In the genomic region with DNA sequence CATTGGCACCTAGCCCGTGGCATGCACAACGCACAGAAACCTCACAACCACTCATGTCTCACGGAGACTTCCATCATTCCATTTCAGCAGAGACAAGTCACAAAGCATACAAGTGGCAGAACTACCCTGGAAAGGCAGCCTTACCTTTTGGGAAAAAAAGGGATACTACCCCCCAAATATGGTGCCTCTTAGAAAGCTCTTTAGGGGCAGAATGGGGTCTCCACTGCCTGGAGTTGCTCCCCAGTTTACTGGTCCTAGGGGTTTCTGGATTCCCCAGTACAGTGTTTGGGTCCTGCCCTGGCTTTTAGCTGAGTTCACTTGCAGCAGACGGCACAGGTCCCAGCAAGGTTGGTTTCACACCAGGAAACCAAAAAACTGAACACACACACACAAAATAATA, we compare ENCODE assay signal across 18 mouse cellular contexts.
DNase-seq lines count a peak whose midpoint lies in the region; ATAC-seq and TF ChIP-seq lines count a peak whose summit lies in the region.
"Had no signal": no experiment of that assay in that cellular context is flagged by ENCODE, and none has a peak within 500 bp of the region (broad histone marks: within the 10 kb centered on the region; RNA-seq: fewer than 3 reads in every experiment).

No protein-coding gene starts in this region.

- no peak overlapping the region for H3K4me3 ChIP-seq in midbrain, embryonic 11.5 days (ENCODE audit: low read depth, low read length)
- no peak overlapping the region for H3K4me3 ChIP-seq in midbrain, postnatal 0 days (ENCODE audit: low read depth, low read length)
- H3K4me3 ChIP-seq in myocyte = no peak overlapping the region
- no peak overlapping the region for H3K4me3 ChIP-seq in forebrain, embryonic 16.5 days (replicated peaks; ENCODE audit: low read length)

- ATAC-seq in midbrain, embryonic 11.5 days (ENCODE audit: low FRiP score) = no peak
- no peak for ATAC-seq in midbrain, postnatal 0 days (ENCODE audit: low FRiP score)
- ATAC-seq in forebrain, embryonic 16.5 days = no peak
- ATAC-seq: activated CD4-positive, CD25-positive, alpha-beta regulatory T cell, adult 4 months; CD4-positive, CD25-positive, alpha-beta regulatory T cell, adult 4 months; Patski had no signal

- no peaks in the 10 kb centered on the region for H3K27me3 ChIP-seq in midbrain, embryonic 11.5 days (ENCODE audit: control insufficient read depth, insufficient read depth, low read length)
- no peaks in the 10 kb centered on the region for H3K27me3 ChIP-seq in midbrain, postnatal 0 days (ENCODE audit: insufficient read depth, low read length)
- no peaks in the 10 kb centered on the region for H3K27me3 ChIP-seq in myocyte (ENCODE audit: control insufficient read depth, insufficient read depth, insufficient read length)
- no peaks in the 10 kb centered on the region for H3K27me3 ChIP-seq in forebrain, embryonic 16.5 days (replicated peaks; ENCODE audit: control insufficient read depth, insufficient read depth, low read length)
- H3K27me3 ChIP-seq: CH12.LX, Patski had no signal

- peak; percentile 56 for DNase-seq in heart, adult 11 months
- no peak for DNase-seq in heart, postnatal 14 days
- DNase-seq in midbrain, embryonic 11.5 days (ENCODE audit: low spot score, missing footprints) = peak; percentile 57
- no peak for DNase-seq in midbrain, postnatal 0 days (ENCODE audit: low spot score)
- DNase-seq: adrenal gland, adult 8-10 months; adrenal gland, postnatal 10 days; adrenal gland, postnatal 14 days; B cell, adult 2 months; cerebellum, adult 11 months; cerebellum, adult 11-12 months; cerebellum, adult 18-20 months had no signal

- H3K79me2 ChIP-seq in myocyte (ENCODE audit: control insufficient read depth, insufficient read depth) = peaks cover 5% of the 10 kb centered on the region

- peaks cover 2% of the 10 kb centered on the region; the same call in 1 of the 2 replicates for H3K4me1 ChIP-seq in midbrain, embryonic 11.5 days (ENCODE audit: control insufficient read depth, insufficient read depth, low read length)
- H3K4me1 ChIP-seq in midbrain, postnatal 0 days (ENCODE audit: insufficient read depth, low read length) = no peaks in the 10 kb centered on the region
- no peaks in the 10 kb centered on the region for H3K4me1 ChIP-seq in forebrain, embryonic 16.5 days (replicated peaks; ENCODE audit: control insufficient read depth, insufficient read depth, low read length)

- no peak overlapping the region for H3ac ChIP-seq in myocyte (ENCODE audit: control insufficient read depth, insufficient read length)

- TF ChIP-seq POLR2A in myocyte (IDR thresholded peaks at IDR 0.05; ENCODE audit: insufficient read length, low read depth) = no peak

- intact Hi-C loops in heart, postnatal 14 days (cut with DNase I) = no loop called here

- no peak for TF ChIP-seq CTCF in midbrain, postnatal 0 days (IDR thresholded peaks at IDR 0.05)

- no peak overlapping the region for H3K27ac ChIP-seq in midbrain, embryonic 11.5 days (ENCODE audit: low read depth, low read length)
- no peak overlapping the region for H3K27ac ChIP-seq in midbrain, postnatal 0 days (ENCODE audit: low read depth, low read length)
- H3K27ac ChIP-seq in forebrain, embryonic 16.5 days (ENCODE audit: low read length) = no peak overlapping the region

- no peak overlapping the region for H3K4me2 ChIP-seq in midbrain, embryonic 11.5 days
- H3K4me2 ChIP-seq in midbrain, postnatal 0 days (ENCODE audit: low read depth, low read length, poor library complexity, severe bottlenecking) = no peak overlapping the region
- H3K4me2 ChIP-seq in myocyte (ENCODE audit: low read depth) = peak overlapping the region; percentile 12
- H3K4me2 ChIP-seq in forebrain, embryonic 16.5 days (ENCODE audit: low read length) = no peak overlapping the region

- no peak overlapping the region for H3K9ac ChIP-seq in midbrain, embryonic 11.5 days (ENCODE audit: low read length)
- H3K9ac ChIP-seq in midbrain, postnatal 0 days (replicated peaks; ENCODE audit: low read length, poor library complexity, severe bottlenecking) = no peak overlapping the region
- no peak overlapping the region for H3K9ac ChIP-seq in forebrain, embryonic 16.5 days (replicated peaks; ENCODE audit: low read depth, low read length)

- H3K36me3 ChIP-seq in midbrain, embryonic 11.5 days (ENCODE audit: control insufficient read depth, insufficient read depth, low read length) = no peaks in the 10 kb centered on the region
- H3K36me3 ChIP-seq in midbrain, postnatal 0 days (ENCODE audit: insufficient read depth, low read length) = no peaks in the 10 kb centered on the region
- no peaks in the 10 kb centered on the region for H3K36me3 ChIP-seq in myocyte (ENCODE audit: control insufficient read depth, insufficient read depth)
- H3K36me3 ChIP-seq in forebrain, embryonic 16.5 days (ENCODE audit: control insufficient read depth, insufficient read depth) = no peaks in the 10 kb centered on the region
- H3K36me3 ChIP-seq: G1E had no signal

- WGBS in midbrain, embryonic 11.5 days = 85% methylated on average over 4 of the region's 4 CpGs
- WGBS in midbrain, postnatal 0 days = 99% methylated on average over 4 of the region's 4 CpGs
- 82% methylated on average over 4 of the region's 4 CpGs for WGBS in forebrain, embryonic 16.5 days

- H3K9me3 ChIP-seq in midbrain, embryonic 11.5 days (ENCODE audit: control insufficient read depth, low read length) = no peaks in the 10 kb centered on the region
- no peaks in the 10 kb centered on the region for H3K9me3 ChIP-seq in midbrain, postnatal 0 days (ENCODE audit: low read length)
- H3K9me3 ChIP-seq in forebrain, embryonic 16.5 days (ENCODE audit: control insufficient read depth, low read length) = no peaks in the 10 kb centered on the region

TF ChIP-seq in myocyte, 11 proteins besides CTCF, POLR2A, EP300 and RAD21:
- TF ChIP-seq SRF (IDR thresholded peaks at IDR 0.05; ENCODE audit: control insufficient read depth, insufficient read length, low read depth) = no peak
- TF ChIP-seq CEBPB (IDR thresholded peaks at IDR 0.05; ENCODE audit: insufficient read depth, poor library complexity, severe bottlenecking) = no peak

Comparison
In these comparisons a context has a peak if more than half of its experiments do, and no peak if none do; other contexts are left out.
1. DNase-seq: peak in heart, adult 11 months (single experiment) and midbrain, embryonic 11.5 days (single experiment); none in heart, postnatal 14 days (0 of 2) and midbrain, postnatal 0 days (single experiment).